Mouse (Mus musculus): ENCODE results near the gene Nup133. TPM values are rescaled to one million over a fixed set of nuclear protein-coding genes. Genes with fewer than 3 reads are reported as not detected.

Nup133 gene
- polyA plus RNA-seq, 1 experiment from 2014 or later, result 63.0 TPM

GRCm38 (mm10) chr8:123884721-123885565, 64.1 kb downstream of the Nup133 start:
- Histone ChIP-seq H3K36me3 (replicated peaks; ENCODE audit: control insufficient read depth, insufficient read depth, low read depth, low read length) (no peaks in the 10 kb centered on the region), H3K4me1 (ENCODE audit: control insufficient read depth, insufficient read depth, low read length) (peaks cover 3% of the 10 kb centered on the region; the same call in 1 of the 2 replicates), H3K9ac (replicated peaks; ENCODE audit: low read length) (peak overlapping the region; percentile 18), H3K4me3 (ENCODE audit: low read depth, low read length) (no peak overlapping the region), H3K9me3 (replicated peaks; ENCODE audit: control insufficient read depth, low read length) (no peaks in the 10 kb centered on the region), H3K27me3 (ENCODE audit: control insufficient read depth, insufficient read depth, low read length) (no peaks in the 10 kb centered on the region), H3K27ac (replicated peaks; ENCODE audit: low read depth, low read length) (no peak overlapping the region), H3K4me2 (ENCODE audit: low read depth, low read length) (peak overlapping the region; percentile 10; the same call in 1 of the 2 replicates)
- ATAC-seq (replicated peaks; ENCODE audit: insufficient number of reproducible peaks, low FRiP score, low TSS enrichment, low read depth) (peak; percentile 82), DNase-seq (ENCODE audit: low spot score) (peak; percentile 21)
- WGBS, result 5% methylated on average over 13 of the region's 14 CpGs

- Histone ChIP-seq H3K9ac (replicated peaks; ENCODE audit: low read length) (no peak overlapping the region), H3K4me2 (ENCODE audit: low read depth, low read length) (no peak overlapping the region), H3K27ac (replicated peaks; ENCODE audit: low read depth, low read length) (no peak overlapping the region), H3K36me3 (replicated peaks; ENCODE audit: control insufficient read depth, insufficient read depth, low read depth, low read length) (no peaks in the 10 kb centered on the region), H3K27me3 (ENCODE audit: control insufficient read depth, insufficient read depth, low read length) (no peaks in the 10 kb centered on the region), H3K4me1 (ENCODE audit: control insufficient read depth, insufficient read depth, low read length) (peaks cover 3% of the 10 kb centered on the region; the same call in 1 of the 2 replicates), H3K9me3 (replicated peaks; ENCODE audit: control insufficient read depth, low read length) (no peaks in the 10 kb centered on the region), H3K4me3 (ENCODE audit: low read depth, low read length) (no peak overlapping the region)
- ATAC-seq (replicated peaks; ENCODE audit: insufficient number of reproducible peaks, low FRiP score, low TSS enrichment, low read depth), result no peak
- WGBS, result 68% methylated on average over 4 of the region's 4 CpGs
- DNase-seq (ENCODE audit: low spot score), result no peak
These were observed 66.0 kb downstream of the Nup133 start for GRCm38 (mm10) chr8:123883094-123883493.

GRCm38 (mm10) chr8:123882412-123882811, 66.7 kb downstream of the Nup133 start:
- Histone ChIP-seq H3K4me2 (ENCODE audit: low read depth, low read length) (no peak overlapping the region), H3K9ac (replicated peaks; ENCODE audit: low read length) (no peak overlapping the region), H3K9me3 (replicated peaks; ENCODE audit: control insufficient read depth, low read length) (no peaks in the 10 kb centered on the region), H3K27me3 (ENCODE audit: control insufficient read depth, insufficient read depth, low read length) (no peaks in the 10 kb centered on the region), H3K4me1 (ENCODE audit: control insufficient read depth, insufficient read depth, low read length) (peaks cover 3% of the 10 kb centered on the region; the same call in 1 of the 2 replicates), H3K36me3 (replicated peaks; ENCODE audit: control insufficient read depth, insufficient read depth, low read depth, low read length) (no peaks in the 10 kb centered on the region), H3K27ac (replicated peaks; ENCODE audit: low read depth, low read length) (no peak overlapping the region), H3K4me3 (ENCODE audit: low read depth, low read length) (no peak overlapping the region)
- 63% methylated on average over 2 of the region's 2 CpGs for WGBS
- ATAC-seq (replicated peaks; ENCODE audit: insufficient number of reproducible peaks, low FRiP score, low TSS enrichment, low read depth) (no peak), DNase-seq (ENCODE audit: low spot score) (no peak)

- DNase-seq (ENCODE audit: low spot score), result no peak
These were observed 68.2 kb downstream of the Nup133 start for GRCm38 (mm10) chr8:123880821-123881350.

GRCm38 (mm10) chr8:123880271-123880670, 68.8 kb downstream of the Nup133 start:
- no peak overlapping the region for H3K27ac ChIP-seq (replicated peaks; ENCODE audit: low read depth, low read length)
- DNase-seq (ENCODE audit: low spot score) (no peak), ATAC-seq (replicated peaks; ENCODE audit: insufficient number of reproducible peaks, low FRiP score, low TSS enrichment, low read depth) (no peak)
- H3K9ac ChIP-seq (replicated peaks; ENCODE audit: low read length), result no peak overlapping the region
- H3K27me3 ChIP-seq (ENCODE audit: control insufficient read depth, insufficient read depth, low read length), result no peaks in the 10 kb centered on the region
- H3K9me3 ChIP-seq (replicated peaks; ENCODE audit: control insufficient read depth, low read length), result no peaks in the 10 kb centered on the region
- 67% methylated on average over 10 of the region's 10 CpGs for WGBS
- no peaks in the 10 kb centered on the region for H3K36me3 ChIP-seq (replicated peaks; ENCODE audit: control insufficient read depth, insufficient read depth, low read depth, low read length)
- peaks cover 3% of the 10 kb centered on the region; the same call in 1 of the 2 replicates for H3K4me1 ChIP-seq (ENCODE audit: control insufficient read depth, insufficient read depth, low read length)
- no peak overlapping the region for H3K4me3 ChIP-seq (ENCODE audit: low read depth, low read length)
- no peak overlapping the region for H3K4me2 ChIP-seq (ENCODE audit: low read depth, low read length)

More at GRCm38 (mm10) chr8:123880821-123881350, 68.2 kb downstream of the Nup133 start:
- H3K9me3 ChIP-seq (replicated peaks; ENCODE audit: control insufficient read depth, low read length), result no peaks in the 10 kb centered on the region
- no peak overlapping the region for H3K4me3 ChIP-seq (ENCODE audit: low read depth, low read length)
- 43% methylated on average over 4 of the region's 4 CpGs for WGBS
- H3K27ac ChIP-seq (replicated peaks; ENCODE audit: low read depth, low read length), result no peak overlapping the region
- no peaks in the 10 kb centered on the region for H3K36me3 ChIP-seq (replicated peaks; ENCODE audit: control insufficient read depth, insufficient read depth, low read depth, low read length)
- peaks cover 3% of the 10 kb centered on the region; the same call in 1 of the 2 replicates for H3K4me1 ChIP-seq (ENCODE audit: control insufficient read depth, insufficient read depth, low read length)
- no peak overlapping the region for H3K9ac ChIP-seq (replicated peaks; ENCODE audit: low read length)
- H3K27me3 ChIP-seq (ENCODE audit: control insufficient read depth, insufficient read depth, low read length), result no peaks in the 10 kb centered on the region
- ATAC-seq (replicated peaks; ENCODE audit: insufficient number of reproducible peaks, low FRiP score, low TSS enrichment, low read depth), result no peak
- no peak overlapping the region for H3K4me2 ChIP-seq (ENCODE audit: low read depth, low read length)

DNA sequence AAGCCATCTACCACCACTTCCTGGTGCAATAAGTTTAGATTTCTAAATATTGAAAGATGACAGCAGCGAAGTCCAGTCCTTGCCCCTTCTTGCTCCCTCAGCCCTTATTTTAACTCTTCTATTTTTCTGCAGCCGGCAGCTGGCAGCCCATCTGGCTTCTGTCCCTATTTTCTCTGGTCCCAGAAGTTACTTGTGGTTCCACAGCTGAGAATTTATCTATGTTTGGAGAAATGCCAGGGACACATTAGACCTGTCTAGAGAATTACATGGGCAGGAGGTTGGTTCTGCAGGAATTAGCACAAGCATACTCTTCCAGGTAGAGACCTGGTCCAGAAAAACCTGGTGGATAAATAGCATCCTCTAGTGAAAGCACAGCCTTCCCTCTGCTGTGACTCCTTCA, 71.2 kb downstream of the Nup133 start:
- no peak for DNase-seq (ENCODE audit: low spot score)
- Histone ChIP-seq H3K27me3 (ENCODE audit: control insufficient read depth, insufficient read depth, low read length) (no peaks in the 10 kb centered on the region), H3K9ac (replicated peaks; ENCODE audit: low read length) (no peak overlapping the region), H3K36me3 (replicated peaks; ENCODE audit: control insufficient read depth, insufficient read depth, low read depth, low read length) (no peaks in the 10 kb centered on the region), H3K4me2 (ENCODE audit: low read depth, low read length) (no peak overlapping the region), H3K9me3 (replicated peaks; ENCODE audit: control insufficient read depth, low read length) (no peaks in the 10 kb centered on the region), H3K4me1 (ENCODE audit: control insufficient read depth, insufficient read depth, low read length) (no peaks in the 10 kb centered on the region), H3K27ac (replicated peaks; ENCODE audit: low read depth, low read length) (no peak overlapping the region), H3K4me3 (ENCODE audit: low read depth, low read length) (no peak overlapping the region)
- 74% methylated on average over 2 of the region's 2 CpGs for WGBS
- ATAC-seq (replicated peaks; ENCODE audit: insufficient number of reproducible peaks, low FRiP score, low TSS enrichment, low read depth), result no peak

DNA sequence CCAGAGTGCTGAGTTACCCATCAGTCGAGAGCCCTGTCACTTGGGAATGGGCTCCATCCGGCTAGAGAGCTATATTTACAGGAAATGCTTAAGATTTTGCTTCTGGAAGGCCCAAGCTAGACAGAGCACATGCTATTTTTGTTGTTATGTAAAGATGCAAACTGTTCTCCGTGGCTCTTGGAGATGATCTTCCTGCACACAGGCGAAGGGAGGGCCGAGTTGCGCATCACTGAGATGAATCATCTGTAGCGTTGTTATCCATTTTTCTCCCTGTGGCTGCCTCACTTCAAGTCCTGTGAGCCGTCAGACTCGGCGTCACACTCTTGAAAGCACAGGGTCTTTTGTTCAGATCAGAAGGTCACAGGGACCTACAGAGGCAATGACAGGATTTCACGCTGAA, 74.7 kb downstream of the Nup133 start:
- DNase-seq (ENCODE audit: low spot score) (no peak), ATAC-seq (replicated peaks; ENCODE audit: insufficient number of reproducible peaks, low FRiP score, low TSS enrichment, low read depth) (no peak)
- H3K36me3 ChIP-seq (replicated peaks; ENCODE audit: control insufficient read depth, insufficient read depth, low read depth, low read length), result no peaks in the 10 kb centered on the region
- no peak overlapping the region for H3K4me3 ChIP-seq (ENCODE audit: low read depth, low read length)
- 84% methylated on average over 11 of the region's 11 CpGs for WGBS
- H3K4me1 ChIP-seq (ENCODE audit: control insufficient read depth, insufficient read depth, low read length), result no peaks in the 10 kb centered on the region
- H3K4me2 ChIP-seq (ENCODE audit: low read depth, low read length), result no peak overlapping the region
- no peaks in the 10 kb centered on the region for H3K9me3 ChIP-seq (replicated peaks; ENCODE audit: control insufficient read depth, low read length)
- no peak overlapping the region for H3K27ac ChIP-seq (replicated peaks; ENCODE audit: low read depth, low read length)
- H3K27me3 ChIP-seq (ENCODE audit: control insufficient read depth, insufficient read depth, low read length), result no peaks in the 10 kb centered on the region
- no peak overlapping the region for H3K9ac ChIP-seq (replicated peaks; ENCODE audit: low read length)

DNA sequence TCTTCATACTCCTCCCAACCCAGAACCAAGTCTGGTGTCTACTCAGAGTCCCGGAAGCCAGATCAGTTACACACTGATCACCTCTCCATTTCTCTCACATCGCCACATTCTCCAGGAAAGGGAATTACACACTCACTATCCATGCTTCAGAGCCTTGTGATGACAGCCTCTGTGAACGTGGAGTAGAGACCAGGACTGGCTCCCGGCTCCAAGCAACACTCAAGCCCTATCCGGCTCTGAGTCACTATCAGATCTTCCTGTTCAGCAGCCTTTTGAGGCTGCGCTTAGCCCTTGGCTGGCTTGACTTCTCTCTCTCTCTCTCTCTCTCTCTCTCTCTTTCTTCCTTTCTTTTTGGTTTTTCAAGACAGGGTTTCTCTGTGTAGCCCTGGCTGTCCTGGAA, 75.7 kb downstream of the Nup133 start:
- Histone ChIP-seq H3K27me3 (ENCODE audit: control insufficient read depth, insufficient read depth, low read length) (no peaks in the 10 kb centered on the region), H3K27ac (replicated peaks; ENCODE audit: low read depth, low read length) (no peak overlapping the region), H3K9me3 (replicated peaks; ENCODE audit: control insufficient read depth, low read length) (no peaks in the 10 kb centered on the region), H3K9ac (replicated peaks; ENCODE audit: low read length) (no peak overlapping the region), H3K4me1 (ENCODE audit: control insufficient read depth, insufficient read depth, low read length) (no peaks in the 10 kb centered on the region), H3K4me2 (ENCODE audit: low read depth, low read length) (no peak overlapping the region), H3K36me3 (replicated peaks; ENCODE audit: control insufficient read depth, insufficient read depth, low read depth, low read length) (no peaks in the 10 kb centered on the region), H3K4me3 (ENCODE audit: low read depth, low read length) (no peak overlapping the region)
- DNase-seq (ENCODE audit: low spot score), result no peak
- WGBS, result 78% methylated on average over 6 of the region's 6 CpGs
- ATAC-seq (replicated peaks; ENCODE audit: insufficient number of reproducible peaks, low FRiP score, low TSS enrichment, low read depth), result no peak

Measured in embryonic facial prominence, embryonic 11.5 days (tissue).